Mouse (Mus musculus): Measurements from ENCODE around the gene Clpb. TPM values are rescaled to one million over a fixed set of nuclear protein-coding genes. Genes with fewer than 3 reads are reported as not detected.

Clpb gene
- polyA plus RNA-seq, 1 experiment from 2014 or later: 46.8 TPM

Other genes with a start within 250 kb of the Clpb start
- gene Pde2a, start 241.9 kb upstream of the Clpb start, polyA plus RNA-seq (2014; fragmentation: Nextera tagmentation; extraction: Ambion mirVana): 12.9 and 13.8 TPM in 2 replicates
- not detected in 2 replicates for gene Art2b, start 78.0 kb upstream of the Clpb start, polyA plus RNA-seq (2014; fragmentation: Nextera tagmentation; extraction: Ambion mirVana)
- 1.2 TPM in 1 of 2 replicates, not detected in the other for gene Phox2a, start 154.7 kb downstream of the Clpb start, polyA plus RNA-seq (2014; fragmentation: Nextera tagmentation; extraction: Ambion mirVana)
- 32.1 and 34.9 TPM in 2 replicates for gene Inppl1, start 174.6 kb downstream of the Clpb start, polyA plus RNA-seq (2014; fragmentation: Nextera tagmentation; extraction: Ambion mirVana)
- 0.69 and 1.0 TPM in 2 replicates for gene Folr2, start 193.6 kb downstream of the Clpb start, polyA plus RNA-seq (2014; fragmentation: Nextera tagmentation; extraction: Ambion mirVana)
- gene Anapc15, start 200.1 kb downstream of the Clpb start, polyA plus RNA-seq (2014; fragmentation: Nextera tagmentation; extraction: Ambion mirVana): 52.0 and 53.2 TPM in 2 replicates
- 5.0 and 6.5 TPM in 2 replicates for gene Folr1, start 207.2 kb downstream of the Clpb start, polyA plus RNA-seq (2014; fragmentation: Nextera tagmentation; extraction: Ambion mirVana)
- gene Lamtor1, start 242.3 kb downstream of the Clpb start, polyA plus RNA-seq (2014; fragmentation: Nextera tagmentation; extraction: Ambion mirVana): 142 and 146 TPM in 2 replicates
- gene Tomt, start 242.7 kb downstream of the Clpb start, polyA plus RNA-seq (2014; fragmentation: Nextera tagmentation; extraction: Ambion mirVana): 0.12 and 0.14 TPM in 2 replicates